Mouse (Mus musculus): Measurements from ENCODE around the gene Efnb3. TPM values are rescaled to one million over a fixed set of nuclear protein-coding genes. Genes with fewer than 3 reads are reported as not detected.

Gene Efnb3
- total and polyA plus RNA-seq, 3 experiments: 0.56 to 2.8 (median 1.1) TPM

- TF ChIP-seq UBTF (IDR thresholded peaks at IDR 0.05; ENCODE audit: low read depth, low read length) (no peak), SIN3A (IDR thresholded peaks at IDR 0.05; ENCODE audit: low read length) (no peak), IRF4 (IDR thresholded peaks at IDR 0.05; ENCODE audit: low read depth, low read length) (no peak), PAX5 (IDR thresholded peaks at IDR 0.05; ENCODE audit: low read length) (no peak), POLR2A (IDR thresholded peaks at IDR 0.05; ENCODE audit: low read depth, low read length) (no peak), GABPA (IDR thresholded peaks at IDR 0.05; ENCODE audit: insufficient replicate concordance, low read depth, low read length) (no peak), ZKSCAN1 (IDR thresholded peaks at IDR 0.05; ENCODE audit: borderline replicate concordance, low read depth, low read length) (no peak), ELF1 (IDR thresholded peaks at IDR 0.05; ENCODE audit: low read depth, low read length) (no peak), CHD2 (IDR thresholded peaks at IDR 0.05; ENCODE audit: low read length) (no peak), SMC3 (IDR thresholded peaks at IDR 0.05; ENCODE audit: low read depth, low read length) (no peak)
Measured at GRCm38 (mm10) chr11:69549060-69549656, 10.8 kb downstream of the Efnb3 start, which contains the start of gene Dnah2. Dnah2 (minus strand) TSS chr11:69549110.

GRCm38 (mm10) chr11:69547071-69547470, 12.9 kb downstream of the Efnb3 start:
- Histone ChIP-seq H3K4me1 (ENCODE audit: control insufficient read depth in 1 of 2, insufficient read depth in 2 of 2) (peaks cover 9 to 14% of the 10 kb centered on the region in 2 experiments), H3K4me2 (ENCODE audit: insufficient read depth, low read depth, poor library complexity, severe bottlenecking) (peak overlapping the region; percentile 88), H3K4me3 (replicated peaks in 1 of 3; ENCODE audit: low read depth in 2 of 3, low read length in 2 of 3, poor library complexity in 1 of 3) (peak overlapping the region in 1 of 3 experiments; percentile 43), H3K9ac (ENCODE audit: insufficient read depth, low read depth) (peak overlapping the region; percentile 30; the same call in 1 of the 2 replicates), H3K36me3 (replicated peaks in 1 of 2; ENCODE audit: control insufficient read depth in 1 of 2, insufficient read depth in 1 of 2, low read length in 1 of 2) (no peaks in the 10 kb centered on the region), H3K27ac (ENCODE audit: insufficient read depth, low read depth) (no peak overlapping the region), H3K9me3 (replicated peaks; ENCODE audit: low read length) (no peaks in the 10 kb centered on the region), H3K79me2 (replicated peaks; ENCODE audit: control insufficient read depth, extremely low read depth, insufficient read depth, poor library complexity, severe bottlenecking) (no peaks in the 10 kb centered on the region), H3K27me3 (replicated peaks) (peaks cover 52% of the 10 kb centered on the region)
- TF ChIP-seq RAD21 (IDR thresholded peaks at IDR 0.05; ENCODE audit: low read depth, low read length) (no peak), CTCF (conservative IDR thresholded peaks at IDR 0.05 in 1 of 2, IDR thresholded peaks at IDR 0.05 in 1 of 2; ENCODE audit: low read depth in 2 of 2, low read length in 2 of 2) (peak in 1 of 2 experiments; percentile 64; a peak in 2 of 4 replicates)
- in situ Hi-C loops (cut with MboI; ENCODE audit: low pct_ligation_motif_present, low pct_unique_long_range_greater_than_20kb, low sequenced_read_pairs): no loop called here
- no peak for DNase-seq (ENCODE audit: extremely low read depth)
- dilution Hi-C loops (cut with MboI; ENCODE audit: extremely low pct_ligation_motif_present, extremely low pct_unique_long_range_greater_than_20kb, low sequenced_read_pairs): no loop called here

More at GRCm38 (mm10) chr11:69549060-69549656, 10.8 kb downstream of the Efnb3 start, which contains the start of gene Dnah2:
- H3K9ac ChIP-seq (ENCODE audit: insufficient read depth, low read depth): no peak within 1 kb of the TSS
- peaks cover 0 to 8% of the 10 kb centered on the region in 2 experiments for H3K36me3 ChIP-seq (replicated peaks in 1 of 2; ENCODE audit: control insufficient read depth in 1 of 2, insufficient read depth in 1 of 2, low read length in 1 of 2)
- dilution Hi-C loops (cut with MboI; ENCODE audit: extremely low pct_ligation_motif_present, extremely low pct_unique_long_range_greater_than_20kb, low sequenced_read_pairs): no loop called here
- H3K79me2 ChIP-seq (replicated peaks; ENCODE audit: control insufficient read depth, extremely low read depth, insufficient read depth, poor library complexity, severe bottlenecking): no peaks in the 10 kb centered on the region
- no peak within 1 kb of the TSS for H3K4me2 ChIP-seq (ENCODE audit: insufficient read depth, low read depth, poor library complexity, severe bottlenecking)
- H3K27me3 ChIP-seq (replicated peaks): peaks cover 49% of the 10 kb centered on the region
- DNase-seq (ENCODE audit: extremely low read depth): no peak
- in situ Hi-C loops (cut with MboI; ENCODE audit: low pct_ligation_motif_present, low pct_unique_long_range_greater_than_20kb, low sequenced_read_pairs): no loop called here
- H3K4me1 ChIP-seq (ENCODE audit: control insufficient read depth in 1 of 2, insufficient read depth in 2 of 2): peaks cover 9 to 14% of the 10 kb centered on the region in 2 experiments
- no peak within 1 kb of the TSS for H3K27ac ChIP-seq (ENCODE audit: insufficient read depth, low read depth)
- no peaks in the 10 kb centered on the region for H3K9me3 ChIP-seq (replicated peaks; ENCODE audit: low read length)
- H3K4me3 ChIP-seq (replicated peaks in 1 of 3; ENCODE audit: low read depth in 2 of 3, low read length in 2 of 3, poor library complexity in 1 of 3): no peak within 1 kb of the TSS

- Histone ChIP-seq H3K27ac (ENCODE audit: insufficient read depth, low read depth) (no peak overlapping the region), H3K4me1 (ENCODE audit: control insufficient read depth in 1 of 2, insufficient read depth in 2 of 2) (peaks cover 9 to 14% of the 10 kb centered on the region in 2 experiments), H3K9me3 (replicated peaks; ENCODE audit: low read length) (no peaks in the 10 kb centered on the region), H3K9ac (ENCODE audit: insufficient read depth, low read depth) (peak overlapping the region; percentile 30; the same call in 1 of the 2 replicates), H3K4me2 (ENCODE audit: insufficient read depth, low read depth, poor library complexity, severe bottlenecking) (peak overlapping the region; percentile 88), H3K4me3 (replicated peaks in 1 of 3; ENCODE audit: low read depth in 2 of 3, low read length in 2 of 3, poor library complexity in 1 of 3) (peak overlapping the region in 1 of 3 experiments; percentile 43), H3K27me3 (replicated peaks) (peaks cover 52% of the 10 kb centered on the region), H3K36me3 (replicated peaks in 1 of 2; ENCODE audit: control insufficient read depth in 1 of 2, insufficient read depth in 1 of 2, low read length in 1 of 2) (no peaks in the 10 kb centered on the region), H3K79me2 (replicated peaks; ENCODE audit: control insufficient read depth, extremely low read depth, insufficient read depth, poor library complexity, severe bottlenecking) (no peaks in the 10 kb centered on the region)
- in situ Hi-C loops (cut with MboI; ENCODE audit: low pct_ligation_motif_present, low pct_unique_long_range_greater_than_20kb, low sequenced_read_pairs): no loop called here
- dilution Hi-C loops (cut with MboI; ENCODE audit: extremely low pct_ligation_motif_present, extremely low pct_unique_long_range_greater_than_20kb, low sequenced_read_pairs): no loop called here
- TF ChIP-seq POLR2A (IDR thresholded peaks at IDR 0.05; ENCODE audit: low read depth, low read length): no peak
- TF ChIP-seq RAD21 (IDR thresholded peaks at IDR 0.05; ENCODE audit: low read depth, low read length): peak; percentile 35
- TF ChIP-seq ZNF384 (IDR thresholded peaks at IDR 0.05; ENCODE audit: low read depth, low read length): peak; percentile 64
- TF ChIP-seq USF2 (conservative IDR thresholded peaks at IDR 0.05; ENCODE audit: low read depth, low read length): no peak
- peak; percentile 81 for TF ChIP-seq NRF1 (IDR thresholded peaks at IDR 0.05; ENCODE audit: low read depth, low read length)
- TF ChIP-seq TCF12 (IDR thresholded peaks at IDR 0.05; ENCODE audit: low read depth, low read length): 0 out of 2 replicates have a peak, but pooled peaks have one; percentile 25
- TF ChIP-seq MXI1 (IDR thresholded peaks at IDR 0.05; ENCODE audit: low read depth, low read length): peak; percentile 45; the same call in 1 of the 2 replicates
- no peak for TF ChIP-seq HCFC1 (IDR thresholded peaks at IDR 0.05; ENCODE audit: low read depth, low read length)
- TF ChIP-seq MAX (IDR thresholded peaks at IDR 0.05; ENCODE audit: low read length): no peak
- TF ChIP-seq SIN3A (IDR thresholded peaks at IDR 0.05; ENCODE audit: low read length): no peak
- TF ChIP-seq CTCF (conservative IDR thresholded peaks at IDR 0.05 in 1 of 2, IDR thresholded peaks at IDR 0.05 in 1 of 2; ENCODE audit: low read depth in 2 of 2, low read length in 2 of 2): peak in 1 of 2 experiments; percentile 78; a peak in 2 of 4 replicates
- TF ChIP-seq IRF4 (IDR thresholded peaks at IDR 0.05; ENCODE audit: low read depth, low read length): peak; percentile 45; the same call in 1 of the 2 replicates
- TF ChIP-seq POLR2AphosphoS2 (IDR thresholded peaks at IDR 0.05; ENCODE audit: low read depth, low read length): no peak
- TF ChIP-seq SMC3 (IDR thresholded peaks at IDR 0.05; ENCODE audit: low read depth, low read length): peak; percentile 64
- peak; percentile 51 for DNase-seq (ENCODE audit: extremely low read depth)
Measured at GRCm38 (mm10) chr11:69546423-69547053, 13.5 kb downstream of the Efnb3 start.
